Mouse (Mus musculus): Measurements from ENCODE around the gene Ppp1r11. TPM values are rescaled to one million over a fixed set of nuclear protein-coding genes. Genes with fewer than 3 reads are reported as not detected.

The Ppp1r11 gene
- polyA plus RNA-seq, 1 experiment from 2014 or later: 78.0 TPM

DNA sequence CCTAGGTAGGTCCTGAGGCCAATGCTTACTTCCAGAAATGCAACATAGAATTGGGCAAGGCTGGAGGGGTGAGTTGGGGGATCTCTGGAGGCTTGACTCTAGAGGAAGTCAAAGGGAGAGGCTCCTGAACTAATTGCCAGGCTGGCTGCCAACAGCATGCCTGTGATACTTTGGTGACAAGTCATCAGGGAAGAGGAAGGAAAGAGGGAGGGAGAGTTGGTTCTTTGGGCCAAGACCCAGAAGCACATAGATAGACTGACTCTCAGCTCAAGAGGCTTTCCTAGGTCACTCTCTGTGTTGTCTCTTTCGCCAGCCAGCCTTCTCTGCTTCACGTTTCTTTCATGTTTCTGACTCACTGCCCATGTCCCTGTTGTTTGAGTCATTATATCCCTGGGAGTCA is 19.7 kb downstream of the Ppp1r11 start:
- WGBS: 36% methylated on average over 2 of the region's 2 CpGs
- Histone ChIP-seq H3K4me3 (no peak overlapping the region), H3K27me3 (replicated peaks) (peaks cover 16% of the 10 kb centered on the region), H3K4me2 (no peak overlapping the region), H3K27ac (replicated peaks) (no peak overlapping the region), H3K36me3 (no peaks in the 10 kb centered on the region), H3K4me1 (peaks cover 10% of the 10 kb centered on the region), H3K9ac (no peak overlapping the region), H3K9me3 (no peaks in the 10 kb centered on the region)
- no peak for ATAC-seq (ENCODE audit: extremely low read depth, insufficient number of reproducible peaks, low FRiP score, low TSS enrichment)

DNA sequence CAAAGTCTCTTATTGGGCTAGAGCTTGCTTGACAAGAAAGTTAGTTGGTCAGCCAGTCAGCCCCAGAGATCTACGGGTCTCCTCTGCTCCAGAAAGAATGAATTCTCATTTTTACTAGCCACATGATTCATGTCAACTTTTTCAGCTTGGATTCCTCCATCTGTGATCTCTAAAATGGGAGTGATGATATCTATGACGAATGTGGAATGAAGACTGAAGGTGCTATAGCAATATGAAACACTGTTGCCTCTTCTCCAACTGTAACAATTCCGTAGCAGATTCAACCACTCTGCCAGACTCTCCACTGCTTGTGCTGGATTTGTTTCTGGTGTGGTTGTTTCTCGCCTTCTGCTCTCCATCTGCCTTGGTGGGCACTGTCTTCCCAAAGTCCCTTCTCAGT is 20.4 kb downstream of the Ppp1r11 start:
- H3K4me2 ChIP-seq: no peak overlapping the region
- H3K4me1 ChIP-seq: peaks cover 10% of the 10 kb centered on the region
- no peak overlapping the region for H3K9ac ChIP-seq
- H3K36me3 ChIP-seq: no peaks in the 10 kb centered on the region
- no peak overlapping the region for H3K27ac ChIP-seq (replicated peaks)
- no peaks in the 10 kb centered on the region for H3K9me3 ChIP-seq
- WGBS: 66% methylated on average over 4 of the region's 4 CpGs
- ATAC-seq (ENCODE audit: extremely low read depth, insufficient number of reproducible peaks, low FRiP score, low TSS enrichment): no peak
- peaks cover 15% of the 10 kb centered on the region for H3K27me3 ChIP-seq (replicated peaks)
- no peak overlapping the region for H3K4me3 ChIP-seq

DNA sequence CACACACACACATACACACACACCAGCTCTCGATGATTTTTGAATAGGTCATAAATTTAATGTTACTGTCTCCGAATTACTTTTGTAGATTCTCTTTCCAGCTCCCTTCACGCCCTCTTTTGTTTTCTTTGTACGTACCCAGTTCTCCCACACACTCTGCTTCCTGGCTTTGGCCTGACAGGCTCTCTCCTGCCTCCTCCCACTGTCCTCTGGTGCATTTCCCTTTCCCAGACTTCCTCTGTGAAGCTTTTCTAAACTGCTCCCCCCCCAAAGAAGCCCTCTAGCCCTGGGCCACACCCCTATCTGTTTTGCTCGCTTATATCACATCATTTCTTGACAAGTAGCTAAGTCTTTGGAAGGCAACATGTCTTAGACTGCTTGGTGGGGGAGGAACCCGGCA is 21.3 kb downstream of the Ppp1r11 start:
- H3K4me2 ChIP-seq: no peak overlapping the region
- no peak overlapping the region for H3K9ac ChIP-seq
- no peak overlapping the region for H3K4me3 ChIP-seq
- H3K36me3 ChIP-seq: no peaks in the 10 kb centered on the region
- no peaks in the 10 kb centered on the region for H3K9me3 ChIP-seq
- peaks cover 10% of the 10 kb centered on the region for H3K4me1 ChIP-seq
- 61% methylated on average over 6 of the region's 6 CpGs for WGBS
- no peak overlapping the region for H3K27ac ChIP-seq (replicated peaks)
- ATAC-seq (ENCODE audit: extremely low read depth, insufficient number of reproducible peaks, low FRiP score, low TSS enrichment): no peak
- 0 out of 2 replicates have a peak, but pooled peaks cover 12% of the 10 kb centered on the region for H3K27me3 ChIP-seq (replicated peaks)

DNA sequence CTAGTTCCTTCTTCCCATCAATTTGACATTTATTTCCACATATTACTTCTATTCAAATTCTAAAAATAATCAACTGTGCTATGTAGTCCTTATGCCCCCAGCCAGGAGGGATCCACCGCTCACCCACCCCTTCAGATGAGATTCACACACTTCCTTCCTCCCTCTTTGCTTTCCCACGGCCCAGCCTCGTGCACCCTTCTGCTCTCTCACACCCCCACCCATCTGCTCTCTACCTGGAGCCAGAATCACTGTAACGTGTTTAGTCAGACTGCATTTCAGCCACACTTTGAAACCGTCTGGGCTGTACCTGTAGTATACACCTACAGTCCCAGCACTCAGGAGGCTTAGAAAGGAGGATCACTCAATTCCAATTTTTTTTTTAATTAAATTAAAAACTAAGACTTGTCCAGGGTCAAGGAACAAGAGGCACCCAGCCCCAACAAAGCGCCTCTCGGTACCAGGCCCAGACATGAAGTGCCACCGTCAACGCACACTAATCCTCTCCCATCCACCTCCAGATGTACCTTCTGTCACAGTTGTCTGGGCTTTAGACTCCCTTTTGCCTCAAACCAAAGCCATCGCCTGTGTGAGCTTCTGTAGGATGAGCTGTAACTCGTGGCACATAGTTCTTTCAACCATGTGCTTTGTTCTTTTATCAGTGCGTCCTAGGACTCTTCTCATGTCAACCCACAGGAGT is 22.2 kb downstream of the Ppp1r11 start:
- WGBS: 60% methylated on average over 12 of the region's 12 CpGs
- Histone ChIP-seq H3K27ac (replicated peaks) (no peak overlapping the region), H3K4me3 (no peak overlapping the region), H3K9ac (no peak overlapping the region), H3K36me3 (no peaks in the 10 kb centered on the region), H3K9me3 (no peaks in the 10 kb centered on the region), H3K4me1 (peaks cover 10% of the 10 kb centered on the region), H3K4me2 (no peak overlapping the region), H3K27me3 (replicated peaks) (0 out of 2 replicates have a peak, but pooled peaks cover 12% of the 10 kb centered on the region)
- ATAC-seq (ENCODE audit: extremely low read depth, insufficient number of reproducible peaks, low FRiP score, low TSS enrichment): no peak

DNA sequence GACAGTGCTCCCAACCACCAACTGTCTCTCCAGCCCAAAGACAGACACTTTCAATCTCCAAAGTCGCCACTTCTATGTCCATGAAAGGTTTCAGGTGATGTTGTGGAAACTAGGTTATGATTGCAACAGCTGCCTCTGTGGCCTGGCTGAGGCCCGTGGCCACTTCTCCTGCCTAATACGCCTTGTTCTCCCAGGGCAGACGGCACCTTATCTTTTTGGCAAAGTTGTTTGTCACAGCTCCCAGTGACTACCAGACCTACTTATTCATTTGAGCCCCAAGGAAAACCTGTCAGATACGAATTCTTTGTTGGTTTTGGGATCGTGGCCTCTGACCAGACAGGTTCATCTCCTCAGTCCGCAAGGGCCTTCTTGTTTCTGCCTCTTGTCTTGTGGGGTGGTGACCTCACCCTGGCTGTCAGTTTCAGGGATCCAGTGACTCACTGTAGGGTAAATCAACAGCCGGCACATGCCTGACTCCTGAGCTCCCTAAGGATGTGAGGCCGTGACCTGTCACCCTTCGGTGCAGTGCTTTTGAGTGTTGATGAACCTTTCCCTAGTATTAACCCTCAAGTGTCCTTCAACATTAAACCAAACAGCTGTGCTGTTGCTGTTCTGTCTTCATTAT is 23.9 kb downstream of the Ppp1r11 start:
- Histone ChIP-seq H3K4me1 (peaks cover 10% of the 10 kb centered on the region), H3K27ac (replicated peaks) (no peak overlapping the region), H3K9ac (no peak overlapping the region), H3K9me3 (no peaks in the 10 kb centered on the region), H3K27me3 (replicated peaks) (0 out of 2 replicates have a peak, but pooled peaks cover 8% of the 10 kb centered on the region), H3K36me3 (no peaks in the 10 kb centered on the region), H3K4me3 (no peak overlapping the region), H3K4me2 (no peak overlapping the region)
- 33% methylated on average over 10 of the region's 10 CpGs for WGBS
- ATAC-seq (ENCODE audit: extremely low read depth, insufficient number of reproducible peaks, low FRiP score, low TSS enrichment): no peak

DNA sequence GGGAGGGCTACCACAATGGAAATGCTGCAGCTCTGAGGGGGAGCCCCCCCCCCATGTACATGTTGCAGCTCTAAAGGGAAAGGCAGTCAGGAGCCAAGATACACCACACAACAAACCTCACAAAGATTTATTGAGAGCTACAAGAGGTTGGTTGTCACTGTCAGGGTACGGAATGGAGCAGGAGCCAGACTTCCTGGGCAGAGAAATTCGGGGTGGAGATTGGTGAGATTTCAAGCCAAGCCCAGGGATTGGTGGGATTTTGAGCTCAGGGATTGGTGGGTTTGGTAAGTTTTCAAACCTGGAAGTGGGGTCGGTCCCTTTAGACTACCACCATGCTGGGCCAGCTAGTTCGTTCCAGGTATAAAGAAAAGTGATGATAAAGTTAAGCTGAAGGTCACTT is 28.1 kb downstream of the Ppp1r11 start:
- Histone ChIP-seq H3K27me3 (replicated peaks) (peaks cover 18% of the 10 kb centered on the region; the same call in 1 of the 2 replicates), H3K36me3 (no peaks in the 10 kb centered on the region), H3K4me2 (no peak overlapping the region), H3K4me3 (no peak overlapping the region), H3K9ac (no peak overlapping the region), H3K27ac (replicated peaks) (no peak overlapping the region), H3K9me3 (no peaks in the 10 kb centered on the region), H3K4me1 (no peaks in the 10 kb centered on the region)
- 50% methylated on average over 4 of the region's 4 CpGs for WGBS
- no peak for ATAC-seq (ENCODE audit: extremely low read depth, insufficient number of reproducible peaks, low FRiP score, low TSS enrichment)

DNA sequence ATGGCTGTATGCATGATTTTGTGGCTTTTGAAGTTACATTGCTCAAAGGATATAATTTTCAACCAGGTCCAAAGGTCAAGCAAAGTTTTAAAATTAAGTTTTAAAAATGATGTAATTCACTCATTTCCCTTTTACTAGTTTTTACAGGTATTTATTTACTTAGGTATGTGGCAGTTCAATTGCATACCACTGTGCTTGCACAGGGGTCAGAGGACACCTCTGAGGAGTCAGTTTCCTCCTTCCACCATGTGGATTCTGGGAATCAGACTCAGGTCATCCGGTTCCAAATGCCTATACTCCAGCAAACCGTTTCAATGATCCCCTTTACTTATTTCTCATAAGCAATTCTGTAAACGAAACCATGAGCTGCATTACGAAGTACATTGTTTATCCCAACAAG is 28.8 kb downstream of the Ppp1r11 start:
- H3K4me2 ChIP-seq: no peak overlapping the region

DNA sequence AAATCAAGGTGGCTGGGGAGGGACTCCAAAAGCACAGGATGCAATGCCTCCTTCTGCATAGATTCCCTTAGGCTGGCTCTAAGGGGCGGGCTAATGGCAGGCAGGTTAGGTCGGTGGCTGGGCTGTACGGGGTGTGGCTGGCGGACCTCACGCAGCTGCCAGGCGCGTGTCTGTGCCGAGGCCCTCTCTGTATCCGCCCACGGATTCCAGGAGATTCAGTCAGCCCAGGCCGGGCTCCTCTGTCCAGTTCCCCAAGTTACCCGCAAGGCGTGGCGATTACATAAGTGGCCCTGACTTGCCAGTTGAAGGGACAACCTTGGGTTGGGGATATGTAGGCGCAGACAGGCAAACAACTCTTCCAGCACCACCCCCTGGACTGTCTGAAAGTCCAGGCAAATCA is 31.3 kb downstream of the Ppp1r11 start:
- Histone ChIP-seq H3K27ac (replicated peaks) (no peak overlapping the region), H3K4me1 (no peaks in the 10 kb centered on the region), H3K36me3 (no peaks in the 10 kb centered on the region), H3K4me3 (no peak overlapping the region), H3K27me3 (replicated peaks) (peaks cover 29% of the 10 kb centered on the region), H3K9ac (no peak overlapping the region), H3K9me3 (no peaks in the 10 kb centered on the region), H3K4me2 (no peak overlapping the region)
- ATAC-seq (ENCODE audit: extremely low read depth, insufficient number of reproducible peaks, low FRiP score, low TSS enrichment): no peak
- WGBS: 37% methylated on average over 15 of the region's 15 CpGs

More for the DNA sequence above, 28.8 kb downstream of the Ppp1r11 start:
- H3K4me1 ChIP-seq: no peaks in the 10 kb centered on the region
- H3K36me3 ChIP-seq: no peaks in the 10 kb centered on the region
- no peak overlapping the region for H3K27ac ChIP-seq (replicated peaks)
- ATAC-seq (ENCODE audit: extremely low read depth, insufficient number of reproducible peaks, low FRiP score, low TSS enrichment): no peak
- no peaks in the 10 kb centered on the region for H3K9me3 ChIP-seq
- H3K27me3 ChIP-seq (replicated peaks): peaks cover 18% of the 10 kb centered on the region; the same call in 1 of the 2 replicates
- H3K9ac ChIP-seq: no peak overlapping the region
- 74% methylated on average over 4 of the region's 4 CpGs for WGBS
- H3K4me3 ChIP-seq: no peak overlapping the region

DNA sequence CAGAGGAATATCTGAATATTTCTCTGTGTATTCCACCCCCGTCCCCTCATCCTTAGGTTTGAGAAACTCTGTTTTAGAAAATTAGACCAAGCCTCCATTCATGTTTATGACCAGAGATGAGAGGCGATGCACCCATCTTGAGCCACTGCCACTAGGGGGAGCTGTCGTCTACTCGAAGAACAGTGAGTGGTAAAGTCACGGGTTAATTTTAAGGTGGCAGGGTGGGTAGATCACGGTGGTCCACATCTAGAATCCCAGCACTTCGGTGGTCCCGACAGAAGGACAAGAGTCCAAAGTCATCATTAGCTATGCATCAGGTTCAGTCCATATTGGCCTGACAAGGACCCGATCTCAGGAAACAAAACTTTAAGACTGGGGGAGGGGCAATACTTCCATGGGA is 36.5 kb downstream of the Ppp1r11 start:
- no peak for ATAC-seq (ENCODE audit: extremely low read depth, insufficient number of reproducible peaks, low FRiP score, low TSS enrichment)
- Histone ChIP-seq H3K36me3 (no peaks in the 10 kb centered on the region), H3K4me2 (no peak overlapping the region), H3K27me3 (replicated peaks) (peaks cover 42% of the 10 kb centered on the region), H3K27ac (replicated peaks) (no peak overlapping the region), H3K9ac (no peak overlapping the region), H3K9me3 (no peaks in the 10 kb centered on the region), H3K4me1 (no peaks in the 10 kb centered on the region), H3K4me3 (no peak overlapping the region)
- 11% methylated on average over 9 of the region's 9 CpGs for WGBS

DNA sequence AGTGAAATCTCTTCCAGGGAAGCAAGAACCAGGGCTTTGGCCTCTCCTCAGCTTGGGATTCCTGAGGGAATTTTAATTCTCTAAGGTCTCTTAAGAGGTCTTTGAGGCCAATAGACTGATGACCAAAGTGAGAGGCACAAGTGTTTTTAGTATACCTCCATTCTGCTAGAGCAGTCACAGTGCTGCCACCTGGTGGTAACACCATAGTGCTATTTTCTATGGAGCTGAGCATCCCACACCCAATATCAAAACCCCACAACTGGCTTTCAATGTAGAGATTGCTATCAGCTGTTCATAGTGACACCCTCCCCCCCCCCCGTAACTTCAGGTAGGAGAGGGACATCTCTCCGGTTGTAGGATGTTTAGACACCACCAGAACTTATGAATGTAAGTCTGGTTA is 37.4 kb downstream of the Ppp1r11 start:
- H3K4me3 ChIP-seq: no peak overlapping the region
- H3K4me2 ChIP-seq: no peak overlapping the region
- WGBS: 10% methylated on average over 2 of the region's 2 CpGs
- H3K9ac ChIP-seq: no peak overlapping the region
- no peaks in the 10 kb centered on the region for H3K36me3 ChIP-seq
- no peaks in the 10 kb centered on the region for H3K9me3 ChIP-seq
- peaks cover 49% of the 10 kb centered on the region for H3K27me3 ChIP-seq (replicated peaks)
- no peaks in the 10 kb centered on the region for H3K4me1 ChIP-seq
- no peak for ATAC-seq (ENCODE audit: extremely low read depth, insufficient number of reproducible peaks, low FRiP score, low TSS enrichment)
- H3K27ac ChIP-seq (replicated peaks): no peak overlapping the region

DNA sequence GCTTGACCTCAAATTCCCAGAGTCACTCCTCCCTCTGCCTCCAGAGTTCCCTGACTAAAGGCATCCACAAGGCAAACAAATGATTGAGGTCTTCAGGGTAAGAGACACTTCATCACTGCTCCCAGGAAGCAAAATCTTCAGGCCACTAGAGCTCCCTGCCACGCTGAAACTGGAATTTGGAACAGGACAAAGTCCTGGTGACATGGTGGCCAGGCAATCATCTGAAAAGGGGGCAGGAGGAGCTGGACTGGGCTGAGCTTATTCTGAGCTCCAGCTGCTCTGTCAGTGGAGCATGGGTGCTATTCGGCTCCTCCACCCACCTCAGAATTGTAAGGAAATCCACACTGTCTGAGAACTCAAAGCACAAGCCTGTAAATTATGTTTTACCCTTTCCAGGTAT is 39.5 kb downstream of the Ppp1r11 start:
- Histone ChIP-seq H3K4me2 (no peak overlapping the region), H3K4me3 (no peak overlapping the region), H3K27me3 (replicated peaks) (peaks cover 44% of the 10 kb centered on the region), H3K36me3 (no peaks in the 10 kb centered on the region), H3K4me1 (no peaks in the 10 kb centered on the region), H3K27ac (replicated peaks) (no peak overlapping the region), H3K9ac (no peak overlapping the region), H3K9me3 (no peaks in the 10 kb centered on the region)
- no peak for ATAC-seq (ENCODE audit: extremely low read depth, insufficient number of reproducible peaks, low FRiP score, low TSS enrichment)
- 56% methylated on average over 2 of the region's 2 CpGs for WGBS

DNA sequence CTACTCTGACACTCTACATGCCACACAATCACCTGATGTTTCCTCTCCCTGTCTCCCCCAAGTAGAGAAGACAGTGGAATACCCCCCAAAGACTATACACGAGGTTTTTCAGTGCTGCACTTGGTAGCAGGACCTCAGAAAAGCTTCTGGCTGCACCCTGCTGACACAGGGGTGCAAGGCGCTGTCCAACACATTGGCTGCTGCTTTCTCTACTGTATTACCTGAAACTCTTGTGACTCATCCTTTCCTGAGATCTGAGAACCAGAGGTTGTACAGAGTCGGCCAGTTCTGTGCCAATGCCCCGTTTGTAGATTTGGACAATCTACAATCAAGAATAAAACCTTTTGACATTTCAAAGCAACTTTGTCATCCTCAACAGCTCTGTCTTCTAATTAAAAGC is 41.7 kb downstream of the Ppp1r11 start:
- ATAC-seq (ENCODE audit: extremely low read depth, insufficient number of reproducible peaks, low FRiP score, low TSS enrichment): no peak
- Histone ChIP-seq H3K36me3 (no peaks in the 10 kb centered on the region), H3K27me3 (replicated peaks) (peaks cover 29% of the 10 kb centered on the region), H3K27ac (replicated peaks) (no peak overlapping the region), H3K9ac (no peak overlapping the region), H3K4me1 (no peaks in the 10 kb centered on the region), H3K9me3 (no peaks in the 10 kb centered on the region), H3K4me3 (no peak overlapping the region), H3K4me2 (no peak overlapping the region)
- 44% methylated on average over 4 of the region's 4 CpGs for WGBS
